Mouse (Mus musculus) adrenal gland, postnatal 14 days (tissue): ENCODE results near the gene Irak1bp1. TPM values are rescaled to one million over a fixed set of nuclear protein-coding genes. Genes with fewer than 3 reads are reported as not detected.
A peak's percentile ranks its signal among the peaks of the same experiment; 100 is the strongest.

Experiments used
- DNase-seq: peaks from one replicate; pipeline ENCODE4 v3.0.0; 2021; ENCODE audit warnings: mixed read lengths
- long read RNA-seq, 2 experiments: library from polyadenylated mRNA; stranded (forward); transcript quantifications; one replicate each; pipeline ENCODE4 v2.0.0; 2021
- total RNA-seq: library from RNA; stranded (reverse); gene quantifications from 2 replicates; pipeline ENCODE4 v1.2.3, GENCODE M21; 2021

Irak1bp1 gene
- 3.8 and 4.7 TPM in 2 replicates for total RNA-seq
- long read RNA-seq, experiment 1, transcript Irak1bp1-202 (4 exons, 2,158 nt): major isoform, 9 of 9 reads
- long read RNA-seq, experiment 1, partial matches to known transcripts: 0 of 9 reads
- long read RNA-seq, experiment 1, other reads (novel, unspliced or antisense): 0 of 9 reads
- long read RNA-seq, experiment 2, transcript Irak1bp1-202 (4 exons, 2,158 nt): major isoform, 10 of 10 reads
- long read RNA-seq, experiment 2, partial matches to known transcripts: 0 of 10 reads
- long read RNA-seq, experiment 2, other reads (novel, unspliced or antisense): 0 of 10 reads

DNA sequence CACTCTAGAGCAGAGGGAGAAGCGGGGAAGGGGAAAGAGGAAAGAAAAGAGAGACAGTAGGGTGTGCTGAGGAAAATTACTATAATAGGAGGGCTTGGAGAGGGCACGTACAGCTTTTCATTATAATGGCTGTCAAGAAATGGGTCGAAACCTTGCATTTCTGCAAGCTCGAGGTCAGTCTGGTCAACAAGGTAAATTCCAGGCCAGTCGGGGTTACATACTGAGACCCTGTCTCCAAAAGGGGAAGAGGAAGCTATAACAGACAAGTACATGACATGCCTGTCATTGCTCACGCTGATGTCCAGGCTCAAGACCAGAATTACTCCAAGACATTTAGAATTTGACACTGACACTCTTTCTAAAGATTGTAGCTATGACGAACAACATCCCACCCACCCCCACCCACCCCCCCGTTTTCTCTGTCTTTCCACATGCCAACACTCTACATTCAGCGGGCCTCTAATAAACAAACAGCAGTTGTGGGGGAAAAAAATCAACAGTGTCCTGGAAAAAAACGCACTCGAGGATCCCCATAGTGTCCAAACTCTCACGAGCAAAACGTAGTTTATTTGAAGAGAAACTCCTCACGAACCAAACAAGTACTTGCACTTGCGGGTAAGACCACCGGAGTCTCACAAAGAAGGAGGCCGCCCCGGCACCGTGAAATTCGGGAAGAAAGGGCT lies at the start of gene Irak1bp1:
TSS of gene Irak1bp1 (plus strand) at position 534 of the 683 bp plus-strand sequence.
- DNase-seq: no peak

DNA sequence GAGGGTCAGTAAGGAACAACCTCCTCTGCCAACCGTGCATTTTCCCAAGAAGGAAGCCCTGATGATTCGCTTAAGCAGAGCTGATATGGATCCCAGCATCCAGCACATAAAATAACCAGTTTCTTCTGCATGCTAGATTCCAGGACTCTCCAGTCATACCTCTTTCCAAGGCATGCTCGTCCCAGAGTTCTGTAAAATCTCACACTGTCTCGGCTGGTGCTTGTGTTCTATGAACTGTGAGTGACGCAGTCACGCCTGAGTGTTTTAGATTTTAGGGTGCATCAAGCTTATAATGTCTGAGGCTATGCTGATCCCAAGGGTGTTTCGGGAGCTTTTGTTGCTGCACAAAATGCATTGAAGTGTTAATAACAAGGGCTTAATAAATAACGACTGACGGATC lies 41.0 kb upstream of the Irak1bp1 start:
- no peak for DNase-seq

DNA sequence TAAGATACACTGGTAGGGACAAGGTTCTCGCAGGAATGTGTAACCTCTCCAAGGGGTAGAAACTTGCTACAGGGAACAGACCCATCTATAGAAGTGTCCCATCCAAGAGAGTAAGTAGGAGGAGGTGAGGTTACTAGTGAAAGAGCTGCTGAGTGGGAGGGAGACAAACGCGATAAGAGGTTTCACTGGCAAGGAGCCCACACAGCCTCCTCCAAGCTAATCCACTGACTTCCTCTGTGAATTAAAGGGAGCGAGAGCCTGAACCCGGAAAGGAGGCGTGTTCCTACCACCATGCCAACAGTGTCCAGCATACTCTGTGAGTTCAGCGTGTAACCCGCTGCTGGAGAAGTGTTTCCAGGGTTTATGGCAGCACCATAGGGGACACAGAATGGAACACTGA lies 29.0 kb upstream of the Irak1bp1 start:
- DNase-seq: no peak

DNA sequence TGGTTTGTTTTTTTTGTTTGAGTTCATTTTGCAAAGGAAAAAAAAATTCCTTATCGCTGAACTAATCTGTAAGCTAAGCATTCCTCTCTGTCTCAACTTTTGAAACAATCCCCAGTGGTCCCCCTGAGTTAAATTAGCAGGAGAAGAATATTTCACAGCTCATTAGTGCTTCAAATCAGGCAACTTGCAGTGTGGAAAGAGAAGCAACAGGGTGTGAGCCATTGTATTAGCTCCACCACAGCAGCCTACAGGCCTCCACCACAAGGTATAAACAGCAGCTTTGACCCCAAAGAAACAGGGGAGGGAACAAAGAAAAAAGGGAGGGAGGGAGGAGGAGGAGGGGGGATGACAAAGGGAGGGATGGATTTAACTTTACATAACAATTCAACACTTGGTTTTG lies 22.2 kb upstream of the Irak1bp1 start:
- DNase-seq: no peak

DNA sequence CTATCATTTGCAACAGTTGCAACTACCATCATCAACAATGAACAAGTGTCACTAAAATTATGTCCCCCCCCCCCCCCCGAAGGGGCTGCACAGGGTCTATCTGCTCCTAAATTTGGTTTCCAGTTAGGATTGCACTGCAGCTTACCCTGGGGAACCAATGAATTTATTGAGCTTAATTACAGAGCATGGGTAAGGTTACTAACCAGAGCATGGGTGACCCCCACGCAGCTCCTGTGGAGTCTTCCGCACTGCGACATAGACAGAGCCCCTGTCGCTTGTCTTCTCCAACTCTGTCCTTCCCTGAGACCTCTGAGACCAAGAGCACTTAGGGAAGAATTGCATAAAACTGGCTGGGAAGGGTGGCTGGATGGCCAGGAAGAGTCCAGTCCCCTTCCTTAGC lies 21.7 kb upstream of the Irak1bp1 start:
- no peak for DNase-seq

DNA sequence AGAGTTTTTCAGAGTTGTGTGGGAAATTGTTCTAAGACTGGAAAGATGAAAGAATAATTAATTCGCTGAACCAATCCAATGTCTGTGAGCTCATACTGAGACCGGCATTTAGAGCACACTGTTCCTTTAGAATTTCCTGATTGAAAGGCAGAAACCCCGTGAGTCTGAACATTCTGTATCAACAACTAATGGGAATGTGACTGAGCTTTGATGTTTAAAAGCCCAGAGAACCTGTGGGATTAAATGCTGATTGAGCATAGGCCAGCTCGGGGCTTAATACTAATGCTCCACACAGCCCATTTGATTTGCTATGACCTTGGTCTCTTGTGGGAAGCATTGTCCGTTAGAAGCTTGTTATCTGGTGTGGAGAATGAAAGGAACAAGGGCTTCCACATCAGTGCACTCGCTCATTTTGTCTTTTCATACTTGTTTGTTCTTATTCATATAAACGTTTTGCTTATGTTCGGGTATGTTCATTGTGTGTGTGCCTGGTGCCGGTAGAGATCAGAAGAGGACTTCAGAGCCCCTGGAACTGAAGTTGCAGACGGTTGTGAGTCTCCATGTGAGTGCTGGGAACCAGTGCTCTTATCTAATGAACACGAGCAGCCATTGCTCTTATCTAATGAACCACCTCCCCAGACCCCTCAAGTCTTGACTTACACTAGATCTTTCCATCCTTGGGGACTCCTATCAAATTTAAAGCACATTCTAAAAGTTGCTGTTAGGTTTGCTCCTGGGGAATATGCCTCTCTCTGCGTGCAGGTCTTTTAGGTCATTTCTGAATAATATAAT lies 17.0 kb upstream of the Irak1bp1 start:
- no peak for DNase-seq

DNA sequence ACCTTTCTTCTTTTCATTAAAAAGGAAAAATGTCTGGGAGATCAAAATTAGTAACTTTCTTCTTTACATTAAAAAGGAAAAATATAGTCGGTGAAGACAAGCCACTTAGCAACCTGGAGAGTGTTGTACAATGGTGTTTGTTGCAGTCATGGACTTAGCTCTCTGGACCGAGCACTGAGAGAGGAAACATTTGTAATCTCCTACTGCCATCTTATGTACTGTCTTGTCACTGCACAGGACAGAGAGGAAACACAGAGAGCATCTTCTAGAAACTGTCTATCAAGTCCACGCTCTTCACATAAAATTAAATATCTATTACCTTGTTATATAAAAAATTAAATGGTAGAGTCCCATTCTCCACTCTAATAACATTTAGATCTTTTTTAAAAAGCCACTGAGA lies 14.8 kb upstream of the Irak1bp1 start:
- no peak for DNase-seq

DNA sequence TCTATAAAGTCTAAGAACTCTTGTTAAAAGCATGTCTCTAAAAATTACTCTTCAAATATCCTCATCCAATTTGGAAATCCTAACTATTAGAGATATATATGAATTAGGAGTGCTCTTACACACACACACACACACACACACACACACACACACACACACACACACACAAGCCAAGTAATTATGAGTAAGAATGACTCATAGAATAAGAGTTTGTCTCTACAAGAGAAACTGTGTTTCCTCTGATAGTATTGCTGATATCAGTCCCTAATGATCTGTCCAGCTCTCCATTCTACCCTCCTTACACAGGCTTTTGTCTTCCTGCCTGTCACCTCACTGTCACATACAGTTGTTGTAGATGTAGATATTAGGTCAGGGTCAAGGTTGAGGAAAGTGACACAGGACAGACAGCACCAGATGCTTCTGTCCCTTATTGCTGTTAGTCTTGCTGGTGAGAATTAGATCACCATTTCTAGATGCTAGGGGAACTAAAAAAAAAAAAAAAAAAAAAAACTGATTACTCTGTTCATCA lies 14.0 kb upstream of the Irak1bp1 start:
- DNase-seq: no peak

DNA sequence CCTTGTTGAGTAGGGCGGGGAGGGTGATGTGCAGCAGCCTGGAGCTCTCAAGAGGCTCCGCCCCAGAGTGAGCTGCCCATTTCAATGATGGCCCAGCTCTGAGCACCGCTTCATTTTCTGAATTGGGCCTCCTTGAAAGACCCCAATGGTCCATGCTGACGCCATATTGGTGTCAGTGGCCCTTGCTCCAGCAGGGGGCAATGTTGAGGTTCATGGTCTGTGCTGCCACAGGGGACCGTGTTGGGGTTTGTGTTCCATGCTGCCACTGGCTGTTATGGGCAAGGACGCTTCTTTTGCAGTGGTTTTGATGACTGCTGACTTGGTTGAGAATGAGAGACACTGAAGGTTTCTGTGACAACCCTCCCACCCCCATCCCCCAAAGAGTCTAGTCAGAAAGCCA lies 2.9 kb upstream of the Irak1bp1 start:
- DNase-seq: no peak

DNA sequence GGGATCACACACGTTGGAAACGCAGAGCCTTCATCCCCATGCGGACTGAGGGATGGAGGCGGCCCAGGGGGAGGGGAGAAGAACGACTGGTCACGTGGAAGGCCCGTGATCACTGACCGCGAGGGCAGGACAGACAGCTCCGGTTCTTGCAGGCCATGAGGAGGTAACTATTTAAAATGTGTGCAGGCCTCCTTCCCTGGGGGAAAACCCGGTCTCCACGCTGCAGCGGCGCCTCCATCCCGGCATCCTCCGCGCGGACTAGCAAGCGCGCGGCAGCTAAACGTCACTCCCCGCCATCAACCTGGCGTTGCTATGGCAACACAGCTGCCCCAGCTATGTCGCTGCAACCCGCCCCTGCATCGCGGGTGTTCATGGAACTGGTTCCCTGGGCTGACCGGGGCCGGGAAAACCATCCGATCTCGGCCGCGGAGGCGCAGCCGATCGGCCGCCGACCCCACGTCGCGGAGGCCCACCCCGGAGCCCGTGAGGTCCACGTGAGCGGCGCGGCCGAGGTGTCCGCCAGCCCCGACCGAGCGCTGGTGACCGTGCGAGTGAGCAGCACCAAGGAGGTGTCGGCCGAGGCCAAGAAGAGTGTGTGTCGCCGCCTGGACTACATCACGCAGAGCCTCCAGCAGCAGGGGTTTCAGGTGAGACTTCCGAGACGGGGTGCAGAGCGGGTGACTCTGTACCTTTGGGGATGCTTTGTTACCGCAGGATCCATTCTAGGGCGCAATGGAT lies 522 bp downstream of the Irak1bp1 start:
- DNase-seq: peak; percentile 93

DNA sequence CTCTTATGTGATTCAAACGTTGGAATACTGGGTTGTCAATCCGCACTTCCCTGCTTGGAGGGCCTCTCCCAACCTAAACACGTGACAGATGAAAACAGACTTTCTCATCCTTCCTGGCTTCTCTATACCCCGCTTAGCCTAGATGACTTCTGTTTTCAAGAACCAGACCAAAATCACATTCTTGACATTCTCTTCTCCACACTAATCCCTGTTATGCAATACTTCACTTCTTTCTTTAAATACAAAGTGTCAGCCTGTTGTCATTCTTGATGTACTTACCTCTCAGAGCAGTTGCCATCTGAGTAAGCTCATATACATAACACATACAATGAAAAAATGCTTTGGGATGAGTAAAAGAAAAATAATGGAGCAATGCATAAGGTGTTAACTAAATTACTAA lies 2.6 kb downstream of the Irak1bp1 start:
- no peak for DNase-seq

DNA sequence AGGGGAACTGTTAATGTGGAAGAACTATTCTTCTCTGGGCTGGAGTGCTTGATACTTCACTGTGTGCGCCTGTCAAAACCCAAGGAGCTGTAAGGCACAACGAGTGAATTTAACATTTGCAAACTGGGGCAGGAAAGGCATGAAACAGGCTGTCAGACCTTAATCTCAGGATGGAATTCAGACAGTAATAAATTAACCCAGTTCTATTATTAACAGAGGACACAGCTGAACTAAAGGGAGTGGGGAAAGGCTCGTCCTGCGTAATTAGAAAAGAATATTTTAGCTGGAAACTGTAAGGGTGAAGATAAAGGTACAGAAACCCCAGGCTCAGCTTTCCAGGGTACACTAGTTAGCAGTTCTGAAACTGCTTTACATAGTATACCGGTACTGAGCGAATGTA lies 6.6 kb downstream of the Irak1bp1 start:
- no peak for DNase-seq

DNA sequence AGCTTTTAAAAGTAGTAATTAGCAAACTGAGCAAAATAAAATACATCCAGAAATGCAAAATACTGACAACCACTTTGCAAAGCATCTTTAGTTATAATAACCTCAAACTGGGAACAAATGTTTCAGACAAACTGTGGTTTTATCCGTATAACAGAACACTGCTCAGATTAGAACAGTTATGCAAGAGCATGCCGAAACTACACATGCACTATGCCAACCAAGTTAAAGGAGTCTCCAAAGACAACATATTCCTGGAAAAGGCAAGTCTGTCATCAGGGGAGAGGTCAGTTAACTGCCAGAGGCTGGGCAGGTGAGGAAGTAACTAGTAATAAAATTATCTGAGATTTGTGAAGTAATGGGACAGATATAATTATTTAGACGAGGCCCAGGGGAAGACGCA lies 13.3 kb downstream of the Irak1bp1 start:
- DNase-seq: no peak

DNA sequence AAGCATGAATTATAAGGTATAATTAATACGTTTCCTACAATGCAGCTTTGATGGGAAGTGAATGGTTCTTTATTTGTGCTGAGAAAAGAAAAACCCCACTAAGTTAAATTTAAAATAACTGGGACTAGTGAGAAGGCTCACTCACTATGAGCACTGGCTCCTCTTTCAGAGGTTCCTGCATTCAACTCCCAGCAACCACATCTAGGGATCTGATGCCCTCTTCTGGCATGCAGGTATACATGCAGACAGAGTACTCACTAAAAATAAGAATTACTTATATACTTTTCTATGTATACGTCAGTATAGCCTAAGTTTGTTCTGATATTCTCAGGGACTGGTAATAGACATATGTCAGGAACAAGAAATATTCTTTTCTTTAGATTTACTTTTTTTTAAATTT lies 24.7 kb downstream of the Irak1bp1 start:
- peak; percentile 26 for DNase-seq

DNA sequence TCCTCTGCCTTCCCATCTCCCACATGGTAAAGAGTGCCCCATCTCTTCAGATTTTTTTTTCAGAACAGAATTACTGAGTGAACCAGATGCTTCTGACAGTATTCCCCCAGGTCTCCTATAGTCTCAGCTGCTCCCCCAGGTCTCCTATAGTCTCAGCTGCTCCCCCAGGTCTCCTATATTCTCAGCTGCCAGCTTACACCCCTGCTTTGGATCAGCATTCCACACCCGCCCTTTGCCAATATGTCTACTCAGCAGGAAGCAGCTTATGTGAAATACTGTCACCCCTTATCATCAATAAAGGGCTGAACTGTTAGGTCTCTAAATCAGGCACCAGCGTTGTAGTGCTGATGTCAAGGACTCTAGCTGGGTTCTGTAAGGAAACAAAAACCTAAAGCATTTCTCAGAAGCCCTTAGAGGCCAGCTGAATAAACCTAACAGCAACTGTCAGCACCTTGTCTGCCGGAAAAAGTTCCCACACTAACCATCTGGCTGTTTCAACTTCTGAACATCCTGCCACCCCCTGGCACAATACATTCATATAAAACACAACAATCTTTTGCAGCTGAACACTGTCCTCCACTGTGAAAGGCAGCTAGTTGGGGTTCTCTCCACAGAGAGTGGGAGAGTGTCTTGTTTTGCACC lies 25.8 kb downstream of the Irak1bp1 start:
- no peak for DNase-seq

DNA sequence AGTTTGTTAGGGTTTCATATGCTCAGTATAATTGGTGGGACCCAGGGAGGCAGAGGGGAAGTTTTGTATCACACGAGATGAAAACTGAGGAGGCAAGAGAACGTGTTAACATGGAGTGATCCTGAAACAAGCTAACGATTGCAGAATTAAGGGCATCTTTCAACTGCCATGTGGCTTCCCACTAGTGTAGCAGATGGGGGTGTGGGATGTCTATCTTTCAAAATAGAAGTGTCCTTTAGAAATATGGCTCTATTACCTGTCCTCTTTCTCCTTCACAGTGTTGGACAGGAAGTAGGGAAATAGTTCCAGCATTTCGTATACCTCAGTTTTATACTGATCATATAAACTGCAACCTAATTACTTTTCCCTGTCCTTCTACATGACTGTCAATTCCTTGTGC lies 26.9 kb downstream of the Irak1bp1 start:
- DNase-seq: no peak

DNA sequence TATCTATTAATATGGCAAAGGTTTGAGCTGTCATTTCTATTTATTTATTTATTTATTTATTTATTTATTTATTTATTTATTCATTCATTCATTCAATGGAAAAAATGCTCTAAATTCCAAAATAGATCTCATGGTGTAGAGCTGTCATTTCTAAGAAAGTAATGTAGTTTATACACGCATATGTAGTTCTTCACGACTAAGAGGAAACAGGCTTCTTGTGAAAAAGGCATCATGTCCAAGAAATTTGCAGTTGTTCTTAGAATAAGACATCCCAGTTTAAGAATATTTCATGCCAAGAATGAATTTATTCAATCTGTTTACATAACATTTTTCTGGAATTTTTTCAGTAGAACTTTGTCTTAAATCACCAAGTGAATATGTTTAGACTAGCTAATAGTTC lies 31.5 kb downstream of the Irak1bp1 start:
- no peak for DNase-seq

DNA sequence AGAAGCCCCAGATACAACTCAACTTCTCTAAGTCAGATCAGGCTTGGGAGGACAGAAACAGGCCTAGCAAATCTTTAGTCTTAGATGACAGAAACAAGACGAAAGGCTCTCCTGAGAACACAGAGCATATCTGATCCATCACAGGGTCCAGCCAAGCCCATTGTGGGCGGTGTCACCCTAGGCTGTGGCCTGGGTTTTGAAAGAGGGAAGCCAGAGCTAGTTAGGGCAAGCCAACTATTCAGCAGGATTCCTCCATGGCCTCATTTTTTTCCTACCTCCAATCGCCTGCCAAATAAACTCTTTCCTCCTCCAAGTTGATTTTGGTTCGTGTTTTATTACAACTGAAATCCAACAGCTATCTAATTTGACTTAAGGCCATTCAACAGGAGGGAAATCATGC lies 32.0 kb downstream of the Irak1bp1 start:
- peak; percentile 17 for DNase-seq

DNA sequence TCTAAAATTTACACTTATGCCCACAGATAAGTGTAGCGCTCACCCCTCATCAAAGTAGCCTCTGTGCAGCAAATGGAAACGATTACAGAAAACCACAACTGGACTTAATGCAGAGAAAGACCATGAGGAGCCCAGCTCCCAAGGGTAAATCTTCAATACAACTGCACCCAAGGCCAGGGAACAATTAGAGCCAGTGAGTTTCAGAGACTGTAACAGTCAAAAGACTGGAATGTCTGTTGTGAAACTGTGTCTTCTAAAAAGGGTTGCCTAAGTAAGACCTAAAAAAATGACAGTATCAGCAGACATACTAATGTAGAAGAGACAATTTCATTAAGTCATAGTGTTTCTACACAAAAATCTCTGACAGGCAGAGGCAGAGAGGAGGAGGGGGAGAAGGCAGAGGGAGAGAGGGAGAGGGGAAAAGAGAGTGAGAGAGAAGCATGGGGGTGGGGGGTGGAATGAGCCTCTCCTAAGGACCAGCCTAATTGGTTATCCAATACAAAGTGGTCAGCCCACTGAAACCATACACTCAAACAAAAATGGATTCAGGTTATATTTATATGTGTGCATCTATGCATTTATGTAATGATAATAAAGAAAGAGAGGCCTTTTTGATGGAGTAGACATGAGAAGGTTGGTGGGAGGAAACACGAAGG lies 32.6 kb downstream of the Irak1bp1 start:
- no peak for DNase-seq

DNA sequence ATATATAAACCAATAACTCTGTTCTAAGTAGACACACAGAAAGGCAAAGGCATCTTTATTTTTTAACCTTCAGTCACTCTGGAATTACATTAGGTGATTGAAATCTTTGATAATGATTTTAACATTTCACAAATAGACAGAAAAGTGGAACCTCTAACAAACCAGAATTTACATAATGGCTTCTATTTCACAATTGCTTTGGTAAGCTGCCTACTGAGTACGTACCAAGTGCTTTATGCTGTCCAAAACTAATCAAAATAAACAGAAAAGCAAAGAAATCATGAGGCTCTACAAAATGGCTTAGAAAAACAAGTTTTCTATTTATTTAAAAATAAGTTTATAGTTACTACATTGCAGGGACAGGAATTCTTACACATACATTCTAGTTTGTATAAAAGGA lies 36.8 kb downstream of the Irak1bp1 start:
- DNase-seq: no peak

DNA sequence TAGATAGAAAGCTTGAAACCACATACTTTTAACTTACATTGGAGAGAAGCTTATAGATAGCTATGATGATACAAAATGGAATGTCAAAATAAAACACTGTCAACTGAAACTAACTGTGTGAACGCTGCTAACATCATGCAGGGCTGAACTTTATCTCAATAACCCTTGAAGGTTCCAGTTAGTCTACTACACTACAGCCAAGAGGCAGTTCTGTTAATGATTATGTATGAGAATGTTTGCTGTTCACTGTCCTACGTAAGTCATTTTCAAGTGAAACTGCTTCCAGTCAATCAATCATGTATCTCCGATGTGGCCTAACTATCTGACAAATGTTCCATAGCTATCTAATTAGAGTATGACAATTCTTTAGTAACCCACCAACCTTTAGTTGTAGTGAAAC lies 38.4 kb downstream of the Irak1bp1 start:
- no peak for DNase-seq
